Mouse (Mus musculus) E14TG2a.4 (cell line): Measurements from ENCODE around the gene Spata25.

ENCODE experiments used
- H3K27me3 ChIP-seq: 2 replicates; pipeline ENCODE4 v1.6.1; 2014; ENCODE audit warnings: low read length, control low read depth; ENCODE audit not compliant: insufficient read depth
- H3K36me3 ChIP-seq: 2 replicates; pipeline ENCODE4 v1.6.1; 2014; ENCODE audit warnings: low read length, control low read depth; ENCODE audit not compliant: insufficient read depth
- H3K4me1 ChIP-seq: replicated peaks from 2 replicates; pipeline ENCODE4 v1.6.1; 2014; ENCODE audit warnings: low read depth, low read length, control low read depth
- H3K4me3 ChIP-seq: replicated peaks from 2 replicates; pipeline ENCODE4 v1.5.1; 2014; ENCODE audit warnings: mild to moderate bottlenecking, low read length
- H3K9me3 ChIP-seq: 2 replicates; pipeline ENCODE4 v1.6.1; 2014; ENCODE audit warnings: low read length, control low read depth
- CTCF ChIP-seq: conservative IDR thresholded peaks from 2 replicates; pipeline ENCODE4 v1.5.1; 2014; ENCODE audit warnings: low read length
- NANOG ChIP-seq: IDR thresholded peaks from 2 replicates; pipeline ENCODE4 v1.6.1; 2014; ENCODE audit warnings: borderline replicate concordance, low read length, mixed read lengths
- POU5F1 ChIP-seq: IDR thresholded peaks from 2 replicates; pipeline ENCODE4 v1.6.1; 2014; ENCODE audit warnings: low read length, borderline replicate concordance

The Spata25 gene

GRCm38 (mm10) chr2:164776801-164777200, 51.5 kb downstream of the Spata25 start:
- H3K4me3 ChIP-seq, result peak overlapping the region; percentile 64
- no peak for TF ChIP-seq CTCF
- no peak for TF ChIP-seq NANOG
- no peak for TF ChIP-seq POU5F1
- peaks cover 25% of the 10 kb centered on the region for H3K36me3 ChIP-seq
- H3K27me3 ChIP-seq, result peaks cover 43% of the 10 kb centered on the region
- H3K4me1 ChIP-seq, result peaks cover 48% of the 10 kb centered on the region
- no peaks in the 10 kb centered on the region for H3K9me3 ChIP-seq
